Mouse (Mus musculus): ENCODE data around the gene Smarca4.
A peak's percentile ranks its signal among the peaks of the same experiment; 100 is the strongest.
"Not testable (repeated sequence)": the region's sequence is repeated elsewhere in the genome, so short reads cannot be mapped to it uniquely, and the experiment has no call there.

The Smarca4 gene

DNA sequence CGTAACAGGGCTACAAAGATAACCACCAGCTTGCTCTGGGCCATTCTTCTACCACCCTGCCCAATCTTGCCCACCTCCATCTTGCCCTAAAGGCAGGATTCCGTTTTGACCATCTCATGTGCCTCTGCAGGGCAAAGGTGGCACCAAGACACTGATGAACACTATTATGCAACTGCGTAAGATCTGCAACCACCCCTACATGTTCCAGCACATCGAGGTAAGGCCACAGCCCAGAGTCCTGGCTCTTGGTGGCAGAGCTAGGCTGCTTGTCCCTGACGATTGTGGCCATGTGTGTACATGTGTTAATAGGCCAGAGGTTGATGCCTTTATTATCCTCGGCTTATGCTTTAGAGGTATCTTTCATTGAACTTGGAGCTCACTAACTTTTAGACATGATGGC, 54.4 kb downstream of the Smarca4 start:
- DNase-seq, result no peak

DNA sequence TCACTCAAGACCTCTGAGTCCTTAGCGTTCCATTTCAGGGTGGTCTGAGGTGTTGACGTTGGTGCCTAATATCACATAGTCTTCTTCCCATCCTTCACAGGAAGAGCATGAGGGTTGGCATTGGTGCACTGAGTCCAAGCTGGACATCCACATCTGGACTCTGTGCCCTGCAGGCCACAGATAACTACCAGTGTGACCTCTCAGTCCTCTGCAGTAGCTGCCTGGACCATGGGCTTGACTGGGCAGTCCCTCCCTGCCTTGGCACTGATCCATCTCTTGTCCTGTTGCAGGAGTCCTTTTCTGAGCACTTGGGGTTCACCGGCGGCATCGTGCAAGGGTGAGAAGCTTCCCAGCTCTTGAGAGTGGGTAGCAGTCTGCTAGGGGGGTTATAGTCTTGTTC, 55.8 kb downstream of the Smarca4 start:
- DNase-seq, result no peak

DNA sequence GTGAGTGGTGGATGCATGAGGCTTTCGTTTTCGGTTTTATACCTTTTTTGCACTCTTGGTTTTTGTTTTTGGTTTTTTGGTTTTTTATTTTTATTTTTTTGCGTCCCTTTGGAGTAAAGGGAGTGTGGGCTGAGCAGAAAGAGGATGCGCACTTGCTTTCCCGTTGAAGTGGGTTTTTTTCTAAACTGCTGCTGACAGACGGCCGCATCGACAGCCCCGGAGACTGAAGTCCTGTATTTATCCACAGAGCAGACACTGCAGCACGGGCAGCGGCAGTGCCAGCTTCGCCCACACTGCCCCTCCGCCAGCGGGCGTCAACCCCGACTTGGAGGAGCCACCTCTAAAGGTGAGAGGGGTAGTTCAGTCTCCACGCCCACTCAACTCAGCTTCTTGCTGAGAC, 61.7 kb downstream of the Smarca4 start:
- DNase-seq, result no peak

DNA sequence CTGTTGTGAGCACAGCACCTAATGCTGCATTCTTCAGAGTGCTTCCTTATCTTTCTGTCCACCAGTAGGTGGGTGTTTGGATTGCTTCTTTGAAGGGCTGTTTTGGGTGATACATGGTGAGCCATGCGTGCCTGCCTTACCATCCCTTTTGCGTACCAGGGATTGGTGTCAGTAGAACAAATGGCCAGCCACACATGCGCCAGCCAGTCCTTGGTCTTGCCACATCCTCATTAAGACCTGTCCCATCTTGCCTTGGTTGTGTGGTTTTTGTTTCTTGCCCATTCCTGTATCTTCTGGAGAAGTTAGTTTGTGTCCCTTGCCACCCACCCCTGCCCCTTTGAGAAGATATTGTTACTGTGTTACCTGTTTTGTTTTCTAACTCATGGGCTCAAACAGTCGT, 64.5 kb downstream of the Smarca4 start:
- DNase-seq, result no peak

DNA sequence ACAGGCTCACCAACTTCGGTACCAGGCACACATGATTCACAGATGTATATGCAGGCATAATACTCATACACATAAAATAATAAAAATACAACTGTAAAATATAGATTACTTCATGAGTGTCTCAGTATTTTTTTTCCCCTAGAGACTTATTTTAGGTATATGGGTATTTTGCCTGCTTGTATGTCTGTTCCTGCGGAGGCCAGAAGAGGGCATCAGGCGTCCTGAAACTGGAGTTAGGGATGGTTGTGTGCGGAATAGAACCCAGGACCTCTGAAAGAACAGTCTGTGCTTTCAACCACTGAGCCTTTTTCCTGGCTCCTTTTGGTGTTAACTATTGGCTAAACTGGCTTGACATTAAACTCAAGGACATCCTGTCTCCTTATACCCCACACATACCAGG, 66.9 kb downstream of the Smarca4 start:
- DNase-seq, result no peak

DNA sequence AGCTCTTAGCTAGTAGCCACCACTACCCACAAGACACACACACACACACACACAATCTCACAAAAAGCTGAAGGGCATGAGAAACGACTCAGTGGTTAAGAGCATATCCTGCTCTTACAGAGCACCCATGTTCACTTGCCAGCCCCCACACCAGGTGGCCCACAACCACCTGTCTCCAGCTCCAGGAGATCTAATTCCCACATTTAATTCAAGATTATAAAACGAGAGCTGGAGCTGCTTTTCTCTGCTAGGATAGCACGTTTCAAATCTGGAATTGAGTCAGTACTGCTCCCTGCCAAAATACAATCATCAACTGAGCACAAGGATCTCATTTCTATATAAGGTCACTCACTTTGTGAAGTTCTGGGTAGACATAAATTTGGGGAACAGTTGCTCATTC, 67.9 kb downstream of the Smarca4 start:
- DNase-seq, result no peak

DNA sequence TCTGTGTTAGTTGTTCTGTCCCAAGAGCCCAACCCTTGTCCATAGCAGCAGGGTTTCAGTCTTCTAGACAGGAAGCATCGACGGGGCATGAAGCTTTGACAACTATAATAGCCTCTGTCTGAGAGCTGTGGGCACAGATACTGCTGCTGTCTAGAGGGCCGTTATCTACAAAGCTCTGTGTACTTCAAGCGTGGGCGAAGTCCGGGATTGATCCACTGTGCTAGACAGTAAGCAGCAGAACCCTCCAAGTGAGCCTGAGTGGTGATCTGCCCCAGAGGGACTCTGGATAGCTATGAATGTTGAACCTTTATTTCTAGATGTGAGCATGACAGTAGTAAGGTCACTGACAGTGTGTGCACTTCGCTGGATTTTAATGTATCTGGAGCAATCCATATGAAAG, 72.6 kb downstream of the Smarca4 start:
- no peak for DNase-seq

DNA sequence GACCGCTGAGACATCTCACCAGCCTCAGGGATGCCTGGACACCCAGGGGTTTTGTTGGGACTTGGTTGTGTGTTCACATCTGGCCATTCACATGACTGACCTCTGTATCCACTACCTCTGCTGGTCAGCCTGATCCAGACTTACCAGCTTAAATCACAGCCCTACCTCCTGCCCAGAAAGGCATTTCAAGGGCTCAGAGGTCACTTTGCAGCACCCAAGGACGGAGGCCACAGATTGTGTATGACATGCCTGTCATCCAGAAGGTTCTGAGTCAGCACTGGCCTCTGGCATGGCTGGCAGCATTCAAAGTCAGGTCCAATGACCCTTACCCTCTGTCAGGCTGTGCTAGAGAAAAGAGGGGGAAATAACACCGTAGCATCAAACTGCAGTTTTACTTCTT, 74.1 kb downstream of the Smarca4 start:
- peak; percentile 78 for DNase-seq

DNA sequence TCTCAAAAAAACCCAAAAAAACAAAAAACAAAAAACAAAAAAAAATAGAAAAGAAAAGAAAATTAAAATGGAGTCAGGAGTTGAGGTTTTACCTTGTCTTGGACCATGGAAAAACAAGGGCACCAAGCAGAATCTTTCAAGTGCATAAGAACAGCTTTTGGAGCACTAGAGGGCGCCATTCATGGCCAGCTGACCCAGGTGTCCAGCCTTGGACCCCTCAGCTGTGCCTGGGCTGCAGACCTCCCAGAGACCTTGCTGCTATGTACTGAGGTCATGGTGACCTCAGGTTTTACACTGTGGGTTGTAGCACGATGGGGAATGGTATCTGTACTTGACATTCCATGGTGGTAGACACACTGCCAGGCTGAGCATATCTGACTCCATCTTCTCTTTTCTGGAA, 75.9 kb downstream of the Smarca4 start:
- peak; percentile 39 for DNase-seq

DNA sequence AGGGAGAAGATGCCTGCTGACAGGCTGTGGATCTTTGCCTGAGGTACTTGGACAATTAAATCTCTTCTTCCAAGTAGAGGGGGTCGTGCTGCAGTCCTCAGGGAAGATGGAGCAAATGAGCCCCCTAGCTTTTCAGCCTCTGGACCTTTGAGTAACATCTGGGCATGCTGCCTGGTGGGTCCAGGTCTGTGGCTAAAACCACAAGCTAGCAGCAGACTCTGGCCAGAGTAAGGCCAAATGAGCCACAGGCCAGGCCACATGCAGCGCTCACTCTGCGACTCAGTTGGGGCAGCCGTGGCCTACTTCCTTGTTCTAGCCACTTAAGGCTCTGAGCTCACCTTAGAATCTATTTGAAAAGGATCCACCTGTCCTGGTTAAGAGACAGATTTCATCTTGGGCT, 76.5 kb downstream of the Smarca4 start:
- no peak for DNase-seq

DNA sequence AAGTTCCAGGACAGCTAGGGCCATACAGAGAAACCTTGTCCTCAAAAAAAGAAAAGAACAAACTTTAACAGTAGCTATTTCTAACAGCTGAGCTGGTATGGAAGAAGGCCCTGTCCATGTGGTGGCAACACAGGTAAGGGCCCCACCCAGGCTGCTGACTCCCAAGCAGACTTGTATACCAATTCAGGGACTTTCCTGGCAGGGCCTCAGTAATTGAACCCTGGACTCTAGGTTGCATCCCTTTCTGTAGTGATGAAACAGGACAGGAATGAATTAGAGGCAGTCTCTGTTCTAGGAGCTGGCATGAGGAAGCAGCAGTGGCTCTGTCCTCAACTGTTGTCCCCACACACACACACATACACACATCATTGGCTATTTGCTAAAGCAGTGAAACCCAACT, 78.1 kb downstream of the Smarca4 start:
- DNase-seq, result no peak

DNA sequence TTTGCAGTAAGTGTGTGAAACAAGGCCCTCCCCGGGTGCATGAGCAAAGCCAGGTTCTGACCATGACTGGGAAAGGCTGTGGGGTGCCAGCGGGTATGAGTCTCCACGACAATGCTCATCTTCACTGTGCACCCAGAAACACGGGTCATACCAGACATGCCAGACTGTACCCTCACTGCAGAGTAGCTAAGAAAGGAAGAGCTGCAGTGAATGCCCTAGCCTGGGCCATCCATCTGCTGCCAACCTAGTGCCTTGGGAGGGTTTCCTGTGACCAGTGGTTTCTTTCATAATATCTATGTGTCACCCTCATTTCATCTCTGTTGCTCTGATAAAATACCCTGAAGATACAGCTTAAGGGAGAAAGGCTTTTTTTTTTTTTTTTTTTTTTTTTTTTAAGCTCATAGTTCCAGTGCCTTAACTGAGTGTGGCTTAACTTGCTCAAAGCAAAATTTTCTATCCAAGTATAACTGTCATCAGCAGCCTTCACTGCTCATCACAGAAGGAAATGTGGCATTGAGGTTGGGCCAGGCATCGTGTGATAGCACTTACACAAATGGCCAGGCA, 79.3 kb downstream of the Smarca4 start:
- DNase-seq, result no peak

DNA sequence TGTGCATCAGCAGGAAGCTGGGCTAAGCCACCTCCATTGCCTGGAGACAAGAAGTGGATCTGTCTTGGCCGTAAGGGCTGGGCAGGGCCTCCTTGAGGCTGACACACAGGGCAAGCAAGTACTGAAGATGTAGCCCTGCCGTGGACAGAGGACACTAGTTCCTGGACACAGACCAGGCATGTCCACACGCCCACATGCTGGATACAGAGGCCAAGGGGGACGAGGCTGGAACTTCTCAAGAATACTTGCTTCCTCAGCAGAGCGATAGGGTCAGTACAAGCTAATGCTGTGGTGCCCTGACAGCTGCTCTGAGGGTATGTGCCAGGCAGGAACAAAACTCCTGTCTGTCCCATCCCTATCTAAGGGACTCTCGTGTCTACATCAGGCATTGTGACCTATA, 81.2 kb downstream of the Smarca4 start:
- peak; percentile 50 for DNase-seq

DNA sequence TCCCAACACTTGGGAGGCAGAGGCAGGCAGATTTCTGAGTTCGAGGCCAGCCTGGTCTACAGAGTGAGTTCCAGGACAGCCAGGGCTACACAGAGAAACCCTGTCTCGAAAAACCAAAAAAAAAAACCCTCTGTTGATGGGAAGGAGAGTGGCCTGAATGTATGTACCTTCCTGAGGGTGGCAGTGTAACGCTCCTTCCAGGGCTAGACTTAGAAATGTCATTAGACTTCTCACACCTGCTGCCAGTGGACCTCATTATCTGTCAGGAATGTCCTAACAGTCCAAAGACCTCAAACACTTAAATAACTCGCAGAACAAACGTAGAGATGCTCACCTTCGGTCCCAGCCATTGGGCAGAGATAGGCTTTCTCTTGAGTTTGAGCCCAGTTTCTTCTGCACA, 83.3 kb downstream of the Smarca4 start:
- not testable (repeated sequence) for DNase-seq

DNA sequence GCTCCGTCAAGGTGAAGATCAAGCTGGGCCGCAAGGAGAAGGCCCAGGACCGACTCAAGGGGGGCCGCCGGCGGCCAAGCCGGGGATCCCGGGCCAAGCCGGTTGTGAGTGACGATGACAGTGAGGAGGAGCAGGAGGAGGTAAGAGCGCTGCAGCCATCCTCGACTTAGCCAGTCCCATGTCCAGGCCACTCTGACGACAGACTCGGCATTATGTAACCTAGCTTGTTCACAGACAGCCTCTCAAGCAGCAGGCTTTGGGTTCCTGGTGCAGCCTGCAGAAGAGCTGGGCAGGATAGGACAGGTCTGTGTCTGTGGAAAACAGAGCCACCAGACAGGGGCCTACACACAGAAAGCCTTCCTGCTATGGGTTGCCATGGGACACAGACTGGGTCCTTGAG, 85.1 kb downstream of the Smarca4 start:
- no peak for DNase-seq

DNA sequence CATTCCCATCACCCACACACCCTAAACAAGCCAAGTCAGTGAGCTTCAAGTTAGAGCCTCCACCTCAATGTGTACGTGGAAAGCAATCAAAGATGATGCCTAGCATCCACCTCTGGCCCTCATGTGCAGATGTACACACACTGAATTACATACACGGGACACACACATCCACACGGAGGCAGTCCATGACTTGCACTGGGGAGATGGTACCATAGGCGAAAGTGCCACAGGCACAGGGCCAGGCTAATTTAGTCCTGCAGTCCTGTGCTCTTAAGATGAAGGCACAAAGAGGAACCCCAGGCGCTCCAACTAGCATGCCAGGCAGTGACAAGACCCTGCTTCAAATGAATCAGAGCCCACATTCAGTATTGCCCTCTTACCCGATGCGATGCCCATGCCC, 87.5 kb downstream of the Smarca4 start:
- DNase-seq, result no peak

DNA sequence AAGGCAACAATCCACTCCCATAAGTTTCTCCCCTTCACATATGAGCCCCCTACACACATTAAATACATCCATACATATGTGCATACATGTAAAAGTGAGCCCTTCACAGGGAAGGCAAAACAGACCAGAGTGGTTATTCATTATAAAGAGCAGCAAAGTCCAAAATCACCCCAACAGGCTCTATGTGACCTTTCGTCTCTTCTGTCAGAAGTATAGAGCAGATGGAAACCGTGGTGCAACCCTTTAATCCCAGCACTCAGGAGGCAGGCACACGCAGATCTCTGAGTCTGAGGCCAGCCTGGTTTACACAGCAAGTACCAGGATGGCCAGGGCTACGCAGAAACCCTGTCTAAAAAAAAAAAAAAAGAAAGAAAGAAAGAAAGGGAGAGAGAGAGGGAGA, 90.1 kb downstream of the Smarca4 start:
- DNase-seq, result no peak

DNA sequence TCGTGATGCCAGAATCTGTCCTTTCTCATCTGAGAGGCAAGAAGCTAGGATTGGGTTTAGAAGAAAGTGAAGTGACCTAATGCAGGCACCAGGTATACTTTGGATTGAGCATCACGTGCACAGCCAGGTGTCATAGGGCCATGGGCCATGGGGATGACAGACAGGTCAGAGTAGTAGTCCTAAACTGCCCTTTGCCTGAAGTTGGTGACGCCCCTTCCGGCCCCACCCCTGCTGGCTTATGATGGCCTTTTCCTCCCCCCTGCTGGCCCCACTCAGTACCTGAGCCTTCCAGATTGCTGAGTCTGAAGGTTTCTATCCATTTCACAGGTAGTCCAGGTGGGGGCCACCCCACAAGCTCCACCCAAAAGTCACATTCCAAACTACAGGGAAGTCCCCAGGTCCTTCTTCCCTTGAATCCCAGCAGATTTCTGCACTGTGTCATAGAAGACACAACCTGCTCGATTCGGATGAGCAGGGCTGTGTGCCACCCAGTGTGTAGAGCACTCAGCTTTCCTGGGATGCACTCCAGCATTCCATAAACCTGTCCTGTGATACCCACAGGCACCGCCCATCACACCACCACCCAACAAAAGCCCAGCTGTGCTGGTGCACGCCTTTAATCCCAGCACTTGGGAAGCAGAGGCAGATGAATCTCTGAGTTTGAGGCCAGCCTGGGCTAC, 90.8 kb downstream of the Smarca4 start:
- peak; percentile 64 for DNase-seq

DNA sequence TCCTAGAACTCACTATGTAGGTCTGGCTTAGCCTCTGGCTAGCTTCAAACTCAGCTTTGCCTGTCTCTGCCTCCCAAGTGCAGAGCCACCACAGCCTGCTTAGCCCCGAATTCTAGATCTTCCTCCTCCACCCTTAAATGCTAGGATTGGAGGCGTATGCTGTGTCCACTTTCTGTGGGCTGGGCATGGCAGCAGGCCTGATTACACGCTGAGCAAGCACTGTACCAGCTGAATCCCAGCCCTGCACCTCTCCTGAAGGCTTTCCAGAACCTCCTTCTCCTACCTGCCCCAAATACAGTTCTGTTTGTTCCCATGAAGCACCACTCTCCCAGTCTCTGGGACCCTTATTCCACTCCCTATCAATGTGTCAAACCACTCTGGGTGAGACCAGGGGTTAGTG, 93.4 kb downstream of the Smarca4 start:
- no peak for DNase-seq

DNA sequence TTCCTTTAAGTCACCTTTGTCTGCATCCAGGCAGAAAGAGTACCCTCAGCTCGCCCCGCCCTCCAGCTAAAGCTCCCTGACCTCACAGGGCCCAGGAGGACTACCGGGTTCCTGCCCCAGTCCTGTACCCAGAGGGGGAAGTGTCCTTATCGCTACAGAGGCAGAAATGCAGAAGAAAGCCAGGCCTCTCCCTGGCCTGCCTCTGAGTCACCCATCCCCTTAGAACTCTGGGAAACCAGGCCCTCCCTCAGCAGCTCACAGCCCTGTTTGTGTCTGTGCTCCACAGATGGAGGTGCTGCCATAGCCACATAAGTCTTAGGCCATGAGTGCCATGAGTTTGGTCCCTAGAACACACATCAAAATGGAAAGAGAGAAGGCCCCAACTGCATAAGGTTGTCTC, 99.3 kb downstream of the Smarca4 start:
- DNase-seq, result no peak

DNA sequence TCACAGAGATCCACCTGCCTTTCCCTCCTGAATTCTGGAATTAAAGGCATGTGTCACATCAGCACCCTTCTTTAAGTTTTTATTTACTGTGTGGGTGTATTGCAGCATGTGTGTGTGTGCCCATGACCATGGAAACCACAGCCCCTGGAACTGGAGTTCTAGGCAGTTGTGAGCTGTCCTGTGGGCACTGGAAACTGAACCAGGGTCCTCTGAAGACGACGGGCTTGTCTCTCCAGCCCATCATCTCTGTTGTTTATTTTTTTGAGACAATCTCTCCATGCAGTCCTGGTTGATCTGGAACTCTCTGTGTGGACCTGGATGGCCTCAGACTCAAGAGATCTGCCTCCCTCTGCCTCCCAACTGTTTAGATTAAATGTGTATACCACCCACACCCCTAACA, 101.0 kb downstream of the Smarca4 start:
- no peak for DNase-seq

DNA sequence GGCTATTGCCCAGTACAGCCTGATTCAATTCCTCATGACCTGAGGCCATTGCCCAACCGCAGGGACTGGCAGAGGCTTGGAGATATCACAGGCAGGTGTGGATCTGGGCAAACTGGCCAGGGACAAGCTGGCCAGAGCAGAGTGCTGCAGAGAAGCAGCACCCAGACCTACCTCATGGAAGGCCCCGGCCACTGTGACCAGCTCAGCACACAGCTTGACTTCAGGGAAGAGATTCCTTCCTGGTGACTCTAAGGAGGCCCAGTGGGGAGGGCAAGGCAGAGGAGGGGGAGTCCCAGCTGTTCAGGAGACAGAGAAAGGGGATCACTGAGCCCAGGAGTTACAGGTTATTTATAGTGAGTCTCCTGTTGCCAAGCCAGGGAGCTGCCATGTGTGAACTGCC, 105.1 kb downstream of the Smarca4 start:
- no peak for DNase-seq

DNA sequence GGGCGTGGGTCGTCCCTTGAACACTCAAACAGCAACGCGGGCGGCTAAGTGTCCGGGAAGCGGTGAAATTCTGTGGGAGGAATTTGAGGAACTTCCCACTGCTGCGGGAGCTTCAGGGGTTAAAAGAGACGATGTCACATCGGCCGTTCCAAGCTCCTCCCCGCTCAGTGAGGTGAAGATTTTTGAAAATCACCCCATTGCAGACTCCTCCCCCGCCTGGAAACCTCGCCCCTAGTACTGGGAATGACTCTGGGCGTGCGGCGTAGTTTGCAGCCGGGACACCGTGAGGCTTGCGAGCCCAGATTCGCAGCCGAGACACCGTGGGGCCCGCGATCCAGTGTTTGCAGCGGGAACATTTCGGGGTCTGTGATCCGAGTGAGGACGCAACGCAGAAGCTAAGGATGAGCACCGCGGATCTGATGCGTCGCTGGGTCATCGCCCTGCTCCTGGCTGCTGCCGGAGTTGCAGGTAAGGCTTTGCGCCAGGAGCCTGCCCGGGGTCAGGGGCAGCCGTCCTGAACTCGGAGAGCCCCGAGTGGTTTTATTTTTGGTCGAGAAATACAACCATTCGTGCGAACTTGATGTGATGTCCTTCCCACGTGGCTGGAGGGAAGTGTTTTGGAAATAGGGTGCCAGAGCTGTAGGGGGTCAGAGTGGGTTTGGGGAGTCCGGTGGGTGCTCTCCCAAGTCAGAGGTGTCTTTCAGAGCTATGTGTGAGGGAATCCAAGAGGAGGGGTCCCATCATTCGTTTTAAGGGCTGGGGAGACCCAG, 107.6 kb downstream of the Smarca4 start, which contains the start of gene Ldlr:
TSS of gene Ldlr (plus strand) at position 107 of the 770 bp plus-strand sequence.
- peak; percentile 86 for DNase-seq

DNA sequence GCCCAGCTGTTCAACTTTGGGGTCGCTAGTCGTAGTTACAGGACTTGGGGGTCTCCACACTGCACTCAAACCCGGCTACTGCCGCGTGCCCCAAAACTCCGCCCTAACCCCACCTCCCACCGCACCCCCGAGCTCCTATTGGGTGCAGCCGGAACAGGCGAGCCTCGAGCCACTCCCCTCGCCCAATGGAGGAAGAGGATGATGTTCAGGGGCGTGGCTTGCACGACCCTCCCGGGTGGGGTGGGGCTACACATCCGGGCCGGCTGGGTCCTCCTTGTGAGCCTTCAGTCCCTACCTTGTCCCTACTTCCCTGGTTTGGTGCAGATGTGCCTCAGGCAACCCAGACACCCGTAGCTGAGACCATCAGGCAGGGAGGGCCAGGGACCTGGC, 108.2 kb downstream of the Smarca4 start:
- peak; percentile 91 for DNase-seq

Measured in kidney, adult 9 months (tissue).